Mouse (Mus musculus) kidney, embryonic 14.5 days (tissue): Measurements from ENCODE around the gene Itih5. TPM values are rescaled to one million over a fixed set of nuclear protein-coding genes. Genes with fewer than 3 reads are reported as not detected.
A peak's percentile ranks its signal among the peaks of the same experiment; 100 is the strongest.

Source experiments
- ATAC-seq: fragments of 200-750 bp; cut with Nextera tagmentation; 2 replicates; pipeline ENCODE4 v1.8.0; 2017; ENCODE audit warnings: moderate number of reproducible peaks, mild to moderate bottlenecking, moderate TSS enrichment, moderate library complexity; ENCODE audit not compliant: low FRiP score, low TSS enrichment
- H3K27ac ChIP-seq: fragments of 300-500 bp; sonication (generic); 2 replicates; pipeline ENCODE4 v1.5.1; 2014; ENCODE audit warnings: low read depth, mild to moderate bottlenecking, low read length, moderate library complexity, mixed read lengths
- H3K27me3 ChIP-seq: fragments of 300-500 bp; sonication (generic); 2 replicates; pipeline ENCODE4 v1.6.1; 2014; ENCODE audit warnings: mild to moderate bottlenecking, low read length; ENCODE audit not compliant: control insufficient read depth, insufficient read depth
- H3K36me3 ChIP-seq: fragments of 300-500 bp; sonication (generic); 2 replicates; pipeline ENCODE4 v1.6.1; 2014; ENCODE audit warnings: low read length, mixed read lengths; ENCODE audit not compliant: control insufficient read depth, insufficient read depth
- H3K4me1 ChIP-seq: fragments of 300-500 bp; sonication (generic); 2 replicates; pipeline ENCODE4 v1.6.1; 2014; ENCODE audit warnings: low read length, mixed read lengths; ENCODE audit not compliant: control insufficient read depth, insufficient read depth
- H3K4me2 ChIP-seq: fragments of 300-500 bp; sonication (generic); replicated peaks from 2 replicates; pipeline ENCODE4 v1.6.1; 2014; ENCODE audit warnings: low read depth, mild to moderate bottlenecking, low read length
- H3K4me3 ChIP-seq: fragments of 300-500 bp; sonication (generic); 2 replicates; pipeline ENCODE4 v1.5.1; 2014; ENCODE audit warnings: mild to moderate bottlenecking, low read length
- H3K9ac ChIP-seq: fragments of 300-500 bp; sonication (generic); 2 replicates; pipeline ENCODE4 v1.6.1; 2014; ENCODE audit warnings: low read depth, mild to moderate bottlenecking, low read length, moderate library complexity
- H3K9me3 ChIP-seq: fragments of 300-500 bp; sonication (generic); 2 replicates; pipeline ENCODE4 v1.6.1; 2016; ENCODE audit warnings: low read length; ENCODE audit not compliant: control insufficient read depth
- WGBS: fragments of 180-500 bp; shearing (Covaris S2); extraction: QIAGEN DNeasy Blood & Tissue Kit; methylation state at CpG from one replicate; pipeline ENCODE4 v1.1.7; 2014; 5-methylcytosine and 5-hydroxymethylcytosine counted together
- polyA plus RNA-seq: library from polyadenylated mRNA; unstranded; fragments of >200 nt; fragmentation: Nextera tagmentation; extraction: Ambion mirVana; gene quantifications from 2 replicates; pipeline ENCODE4 v1.2.1, GENCODE M21; 2014

Itih5 gene
- polyA plus RNA-seq, 1 experiment from 2014 or later, result 3.9 TPM

GRCm38 (mm10) chr2:10131296-10131695 lies 22.1 kb upstream of the Itih5 start, which contains the start of gene Itih2:
Gene Itih2, minus strand, starts transcription at chr2:10131396.
- Histone ChIP-seq H3K4me3 (no peak within 1 kb of the TSS), H3K27ac (no peak within 1 kb of the TSS), H3K36me3 (no peaks in the 10 kb centered on the region), H3K9me3 (no peaks in the 10 kb centered on the region), H3K27me3 (no peaks in the 10 kb centered on the region), H3K4me2 (no peak within 1 kb of the TSS), H3K9ac (no peak within 1 kb of the TSS), H3K4me1 (no peaks in the 10 kb centered on the region)
- 95% methylated on average over 4 of the region's 4 CpGs for WGBS
- ATAC-seq, result no peak

- no peaks in the 10 kb centered on the region for H3K36me3 ChIP-seq
- ATAC-seq, result no peak
- no peaks in the 10 kb centered on the region for H3K4me1 ChIP-seq
- H3K4me3 ChIP-seq, result no peak overlapping the region
- no peak overlapping the region for H3K4me2 ChIP-seq
- H3K9ac ChIP-seq, result no peak overlapping the region
- 89% methylated on average over 1 of the region's 1 CpGs for WGBS
- H3K27ac ChIP-seq, result no peak overlapping the region
- H3K27me3 ChIP-seq, result no peaks in the 10 kb centered on the region
- H3K9me3 ChIP-seq, result no peaks in the 10 kb centered on the region
Observed at GRCm38 (mm10) chr2:10132128-10132527, 21.2 kb upstream of the Itih5 start.

- Histone ChIP-seq H3K27ac (no peak overlapping the region), H3K9ac (no peak overlapping the region), H3K9me3 (no peaks in the 10 kb centered on the region), H3K4me3 (no peak overlapping the region), H3K4me2 (no peak overlapping the region), H3K27me3 (no peaks in the 10 kb centered on the region), H3K4me1 (no peaks in the 10 kb centered on the region), H3K36me3 (no peaks in the 10 kb centered on the region)
- ATAC-seq, result no peak
- 47% methylated on average over 6 of the region's 6 CpGs for WGBS
Observed at GRCm38 (mm10) chr2:10133941-10134340, 19.4 kb upstream of the Itih5 start.

GRCm38 (mm10) chr2:10137320-10137719 lies 16.1 kb upstream of the Itih5 start:
- Histone ChIP-seq H3K9me3 (no peaks in the 10 kb centered on the region), H3K36me3 (no peaks in the 10 kb centered on the region), H3K4me2 (no peak overlapping the region), H3K9ac (no peak overlapping the region), H3K4me1 (no peaks in the 10 kb centered on the region), H3K27ac (no peak overlapping the region), H3K4me3 (no peak overlapping the region), H3K27me3 (no peaks in the 10 kb centered on the region)
- no peak for ATAC-seq
- 87% methylated on average over 2 of the region's 2 CpGs for WGBS

- ATAC-seq, result no peak
- no peak overlapping the region for H3K4me3 ChIP-seq
- no peak overlapping the region for H3K27ac ChIP-seq
- H3K4me1 ChIP-seq, result no peaks in the 10 kb centered on the region
- no peaks in the 10 kb centered on the region for H3K9me3 ChIP-seq
- no peaks in the 10 kb centered on the region for H3K27me3 ChIP-seq
- no peak overlapping the region for H3K4me2 ChIP-seq
- H3K36me3 ChIP-seq, result no peaks in the 10 kb centered on the region
- WGBS, result 82% methylated on average over 5 of the region's 5 CpGs
- H3K9ac ChIP-seq, result no peak overlapping the region
Observed at GRCm38 (mm10) chr2:10140456-10140855, 12.9 kb upstream of the Itih5 start.

- H3K4me3 ChIP-seq, result no peak overlapping the region
- no peaks in the 10 kb centered on the region for H3K36me3 ChIP-seq
- WGBS, result 33% methylated on average over 8 of the region's 8 CpGs
- H3K9ac ChIP-seq, result no peak overlapping the region
- no peaks in the 10 kb centered on the region for H3K9me3 ChIP-seq
- no peak overlapping the region for H3K27ac ChIP-seq
- no peaks in the 10 kb centered on the region for H3K4me1 ChIP-seq
- no peaks in the 10 kb centered on the region for H3K27me3 ChIP-seq
- no peak overlapping the region for H3K4me2 ChIP-seq
- ATAC-seq, result peak; percentile 91
Observed at GRCm38 (mm10) chr2:10142472-10143454, 10.6 kb upstream of the Itih5 start.

GRCm38 (mm10) chr2:10145514-10145913 lies 7.9 kb upstream of the Itih5 start:
- 34% methylated on average over 6 of the region's 6 CpGs for WGBS
- no peaks in the 10 kb centered on the region for H3K4me1 ChIP-seq
- H3K36me3 ChIP-seq, result no peaks in the 10 kb centered on the region
- no peak overlapping the region for H3K9ac ChIP-seq
- ATAC-seq, result no peak
- H3K9me3 ChIP-seq, result no peaks in the 10 kb centered on the region
- no peak overlapping the region for H3K4me3 ChIP-seq
- no peaks in the 10 kb centered on the region for H3K27me3 ChIP-seq
- no peak overlapping the region for H3K27ac ChIP-seq
- H3K4me2 ChIP-seq, result no peak overlapping the region

- WGBS, result 82% methylated on average over 8 of the region's 8 CpGs
Observed at GRCm38 (mm10) chr2:10147176-10147575, 6.2 kb upstream of the Itih5 start.

GRCm38 (mm10) chr2:10152590-10152989 lies 781 bp upstream of the Itih5 start:
- no peak overlapping the region for H3K4me3 ChIP-seq
- no peak for ATAC-seq

More at GRCm38 (mm10) chr2:10147176-10147575, 6.2 kb upstream of the Itih5 start:
- no peak overlapping the region for H3K4me3 ChIP-seq
- no peaks in the 10 kb centered on the region for H3K36me3 ChIP-seq
- no peak overlapping the region for H3K27ac ChIP-seq
- H3K27me3 ChIP-seq, result no peaks in the 10 kb centered on the region
- no peak overlapping the region for H3K4me2 ChIP-seq
- H3K4me1 ChIP-seq, result no peaks in the 10 kb centered on the region
- H3K9ac ChIP-seq, result no peak overlapping the region
- ATAC-seq, result no peak
- H3K9me3 ChIP-seq, result no peaks in the 10 kb centered on the region

More at GRCm38 (mm10) chr2:10152590-10152989, 781 bp upstream of the Itih5 start:
- no peak overlapping the region for H3K27ac ChIP-seq
- no peaks in the 10 kb centered on the region for H3K27me3 ChIP-seq
- no peak overlapping the region for H3K9ac ChIP-seq
- H3K36me3 ChIP-seq, result no peaks in the 10 kb centered on the region
- H3K4me2 ChIP-seq, result no peak overlapping the region
- 80% methylated on average over 5 of the region's 5 CpGs for WGBS
- H3K9me3 ChIP-seq, result no peaks in the 10 kb centered on the region
- peaks cover 7% of the 10 kb centered on the region; the same call in 1 of the 2 replicates for H3K4me1 ChIP-seq
